Comparison of ENCODE assay signal across 9 mouse cellular contexts in genomic region chr8:108101131-108101530, GRCm38 (mm10).
DNase-seq lines count a peak whose midpoint lies in the region; ATAC-seq and TF ChIP-seq lines count a peak whose summit lies in the region.
"Had no signal": no experiment of that assay in that cellular context is flagged by ENCODE, and none has a peak within 500 bp of the region (broad histone marks: within the 10 kb centered on the region; RNA-seq: fewer than 3 reads in every experiment).

No protein-coding gene starts in this region.

- no peaks in the 10 kb centered on the region for H3K79me2 ChIP-seq in CH12.LX (replicated peaks; ENCODE audit: control insufficient read depth, extremely low read depth, insufficient read depth, poor library complexity, severe bottlenecking)

- no peak overlapping the region for H3K4me3 ChIP-seq in CH12.LX (replicated peaks in 1 of 3; ENCODE audit: low read depth in 2 of 3, low read length in 2 of 3, poor library complexity in 1 of 3)
- no peak overlapping the region for H3K4me3 ChIP-seq in hindbrain, embryonic 16.5 days (ENCODE audit: low read length)
- H3K4me3 ChIP-seq in lung, embryonic 14.5 days (ENCODE audit: low read depth, low read length) = no peak overlapping the region
- H3K4me3 ChIP-seq: liver, embryonic 13.5 days; stomach, embryonic 15.5 days had no signal

- peak in 1 of 2 experiments; percentile 79; a peak in 3 of 4 replicates for TF ChIP-seq CTCF in CH12.LX (conservative IDR thresholded peaks at IDR 0.05 in 1 of 2, IDR thresholded peaks at IDR 0.05 in 1 of 2; ENCODE audit: low read depth in 2 of 2, low read length in 2 of 2)
- peak; percentile 60 for TF ChIP-seq CTCF in lung, embryonic 14.5 days (IDR thresholded peaks at IDR 0.05; ENCODE audit: low read depth)

- dilution Hi-C loops in CH12.LX (cut with MboI; ENCODE audit: extremely low pct_ligation_motif_present, extremely low pct_unique_long_range_greater_than_20kb, low sequenced_read_pairs) = no loop called here

- H3K9ac ChIP-seq in CH12.LX (ENCODE audit: insufficient read depth, low read depth) = no peak overlapping the region
- peak overlapping the region; percentile 42; the same call in 1 of the 2 replicates for H3K9ac ChIP-seq in hindbrain, embryonic 16.5 days (ENCODE audit: low read depth, low read length)
- no peak overlapping the region for H3K9ac ChIP-seq in lung, embryonic 14.5 days
- H3K9ac ChIP-seq: liver, embryonic 13.5 days; stomach, embryonic 15.5 days had no signal

- TF ChIP-seq POLR2A in CH12.LX (IDR thresholded peaks at IDR 0.05; ENCODE audit: low read depth, low read length) = no peak

- ATAC-seq in hindbrain, embryonic 16.5 days = no peak
- ATAC-seq in lung, embryonic 14.5 days (ENCODE audit: insufficient read depth) = no peak

- TF ChIP-seq RAD21 in CH12.LX (IDR thresholded peaks at IDR 0.05; ENCODE audit: low read depth, low read length) = peak; percentile 71

- in situ Hi-C loops in CH12.LX (cut with MboI; ENCODE audit: low pct_ligation_motif_present, low pct_unique_long_range_greater_than_20kb, low sequenced_read_pairs) = no loop called here

- peak; percentile 9 for DNase-seq in 3T3-L1 (ENCODE audit: low read depth, low spot score)
- DNase-seq in CH12.LX (ENCODE audit: extremely low read depth) = peak; percentile 39
- DNase-seq in embryo, embryonic 11 days = peak; percentile 73
- peak; percentile 74 for DNase-seq in lung, embryonic 14.5 days
- peak; percentile 67 for DNase-seq in right cerebral cortex, postnatal 14 days
- no peak for DNase-seq in yolk sac, embryonic 10.5 days (ENCODE audit: low spot score)
- DNase-seq: liver, embryonic 13.5 days had no signal

- no peak overlapping the region for H3K4me2 ChIP-seq in CH12.LX (ENCODE audit: insufficient read depth, low read depth, poor library complexity, severe bottlenecking)
- H3K4me2 ChIP-seq in hindbrain, embryonic 16.5 days (ENCODE audit: low read length) = peak overlapping the region; percentile 35
- no peak overlapping the region for H3K4me2 ChIP-seq in lung, embryonic 14.5 days
- H3K4me2 ChIP-seq: liver, embryonic 13.5 days; stomach, embryonic 15.5 days had no signal

- TF ChIP-seq EP300 in CH12.LX (IDR thresholded peaks at IDR 0.05; ENCODE audit: low read length) = no peak

- H3K27ac ChIP-seq in CH12.LX (ENCODE audit: insufficient read depth, low read depth) = no peak overlapping the region
- H3K27ac ChIP-seq in hindbrain, embryonic 16.5 days (ENCODE audit: low read depth, low read length) = no peak overlapping the region; the same call in 1 of the 2 replicates
- no peak overlapping the region for H3K27ac ChIP-seq in lung, embryonic 14.5 days (ENCODE audit: low read depth)
- H3K27ac ChIP-seq: liver, embryonic 13.5 days; stomach, embryonic 15.5 days had no signal

- no peaks in the 10 kb centered on the region for H3K4me1 ChIP-seq in CH12.LX (ENCODE audit: control insufficient read depth in 1 of 2, insufficient read depth in 2 of 2)
- H3K4me1 ChIP-seq in hindbrain, embryonic 16.5 days (ENCODE audit: control insufficient read depth, insufficient read depth, low read depth, low read length) = peaks cover 12% of the 10 kb centered on the region
- no peaks in the 10 kb centered on the region for H3K4me1 ChIP-seq in lung, embryonic 14.5 days (ENCODE audit: insufficient read depth)
- H3K4me1 ChIP-seq: liver, embryonic 13.5 days had no signal

- H3K27me3 ChIP-seq in CH12.LX (replicated peaks) = no peaks in the 10 kb centered on the region
- no peaks in the 10 kb centered on the region; the same call in none of the 2 replicates for H3K27me3 ChIP-seq in hindbrain, embryonic 16.5 days (replicated peaks; ENCODE audit: control insufficient read depth, insufficient read depth, low read length)
- no peaks in the 10 kb centered on the region for H3K27me3 ChIP-seq in lung, embryonic 14.5 days (ENCODE audit: insufficient read depth, low read length)
- H3K27me3 ChIP-seq: liver, embryonic 13.5 days; stomach, embryonic 15.5 days had no signal

- WGBS in hindbrain, embryonic 16.5 days = 54% methylated on average over 8 of the region's 8 CpGs
- 67% methylated on average over 8 of the region's 8 CpGs for WGBS in lung, embryonic 14.5 days

- no peaks in the 10 kb centered on the region for H3K36me3 ChIP-seq in CH12.LX (replicated peaks in 1 of 2; ENCODE audit: control insufficient read depth in 1 of 2, insufficient read depth in 1 of 2, low read length in 1 of 2)
- no peaks in the 10 kb centered on the region for H3K36me3 ChIP-seq in hindbrain, embryonic 16.5 days (ENCODE audit: control insufficient read depth, insufficient read depth, low read length)
- no peaks in the 10 kb centered on the region for H3K36me3 ChIP-seq in lung, embryonic 14.5 days (ENCODE audit: insufficient read depth)
- H3K36me3 ChIP-seq: liver, embryonic 13.5 days; stomach, embryonic 15.5 days had no signal

- H3K9me3 ChIP-seq in CH12.LX (replicated peaks; ENCODE audit: low read length) = no peaks in the 10 kb centered on the region
- H3K9me3 ChIP-seq in hindbrain, embryonic 16.5 days (ENCODE audit: control insufficient read depth, low read length) = no peaks in the 10 kb centered on the region
- H3K9me3 ChIP-seq in lung, embryonic 14.5 days (ENCODE audit: low read depth, low read length) = no peaks in the 10 kb centered on the region
- H3K9me3 ChIP-seq: liver, embryonic 13.5 days; stomach, embryonic 15.5 days had no signal

TF ChIP-seq in CH12.LX, 34 proteins besides CTCF, POLR2A, EP300 and RAD21:
- TF ChIP-seq HCFC1 (IDR thresholded peaks at IDR 0.05; ENCODE audit: low read depth, low read length) = no peak
- peak; percentile 29 for TF ChIP-seq ZC3H11A (IDR thresholded peaks at IDR 0.05; ENCODE audit: low read depth, low read length)
- no peak for TF ChIP-seq NELFE (IDR thresholded peaks at IDR 0.05; ENCODE audit: low read depth, low read length)
- TF ChIP-seq SMC3 (IDR thresholded peaks at IDR 0.05; ENCODE audit: low read depth, low read length) = peak; percentile 93
- no peak for TF ChIP-seq GABPA (IDR thresholded peaks at IDR 0.05; ENCODE audit: insufficient replicate concordance, low read depth, low read length)
- TF ChIP-seq ZNF384 (IDR thresholded peaks at IDR 0.05; ENCODE audit: low read depth, low read length) = no peak
- no peak for TF ChIP-seq MYC (IDR thresholded peaks at IDR 0.05; ENCODE audit: low read depth, low read length)
- TF ChIP-seq CHD2 (IDR thresholded peaks at IDR 0.05; ENCODE audit: low read length) = no peak
- no peak for TF ChIP-seq ETS1 (conservative IDR thresholded peaks at IDR 0.05; ENCODE audit: low read depth, low read length)
- no peak for TF ChIP-seq MXI1 (IDR thresholded peaks at IDR 0.05; ENCODE audit: low read depth, low read length)
- TF ChIP-seq JUN (IDR thresholded peaks at IDR 0.05; ENCODE audit: insufficient read depth, low read depth, low read length) = no peak
- no peak for TF ChIP-seq NRF1 (IDR thresholded peaks at IDR 0.05; ENCODE audit: low read depth, low read length)
- TF ChIP-seq MAX (IDR thresholded peaks at IDR 0.05; ENCODE audit: low read length) = no peak
- no peak for TF ChIP-seq IRF4 (IDR thresholded peaks at IDR 0.05; ENCODE audit: low read depth, low read length)
- no peak for TF ChIP-seq CHD1 (IDR thresholded peaks at IDR 0.05; ENCODE audit: low read depth, low read length)
- TF ChIP-seq USF1 (IDR thresholded peaks at IDR 0.05; ENCODE audit: low read depth, low read length) = no peak
- no peak for TF ChIP-seq USF2 (conservative IDR thresholded peaks at IDR 0.05; ENCODE audit: low read depth, low read length)
- no peak for TF ChIP-seq ZMIZ1 (IDR thresholded peaks at IDR 0.05; ENCODE audit: low read depth, low read length)
